Mouse (Mus musculus) kidney, embryonic 14.5 days (tissue): ENCODE results near the gene Fam111a. TPM values are rescaled to one million over a fixed set of nuclear protein-coding genes. Genes with fewer than 3 reads are reported as not detected.

Experiments
- ATAC-seq: fragments of 200-750 bp; cut with Nextera tagmentation; 2 replicates; pipeline ENCODE4 v1.8.0; 2017; ENCODE audit warnings: moderate number of reproducible peaks, mild to moderate bottlenecking, moderate TSS enrichment, moderate library complexity; ENCODE audit not compliant: low FRiP score, low TSS enrichment
- H3K27ac ChIP-seq: fragments of 300-500 bp; sonication (generic); 2 replicates; pipeline ENCODE4 v1.5.1; 2014; ENCODE audit warnings: low read depth, mild to moderate bottlenecking, low read length, moderate library complexity, mixed read lengths
- H3K27me3 ChIP-seq: fragments of 300-500 bp; sonication (generic); 2 replicates; pipeline ENCODE4 v1.6.1; 2014; ENCODE audit warnings: mild to moderate bottlenecking, low read length; ENCODE audit not compliant: control insufficient read depth, insufficient read depth
- H3K36me3 ChIP-seq: fragments of 300-500 bp; sonication (generic); 2 replicates; pipeline ENCODE4 v1.6.1; 2014; ENCODE audit warnings: low read length, mixed read lengths; ENCODE audit not compliant: control insufficient read depth, insufficient read depth
- H3K4me1 ChIP-seq: fragments of 300-500 bp; sonication (generic); 2 replicates; pipeline ENCODE4 v1.6.1; 2014; ENCODE audit warnings: low read length, mixed read lengths; ENCODE audit not compliant: control insufficient read depth, insufficient read depth
- H3K4me2 ChIP-seq: fragments of 300-500 bp; sonication (generic); replicated peaks from 2 replicates; pipeline ENCODE4 v1.6.1; 2014; ENCODE audit warnings: low read depth, mild to moderate bottlenecking, low read length
- H3K4me3 ChIP-seq: fragments of 300-500 bp; sonication (generic); 2 replicates; pipeline ENCODE4 v1.5.1; 2014; ENCODE audit warnings: mild to moderate bottlenecking, low read length
- H3K9ac ChIP-seq: fragments of 300-500 bp; sonication (generic); 2 replicates; pipeline ENCODE4 v1.6.1; 2014; ENCODE audit warnings: low read depth, mild to moderate bottlenecking, low read length, moderate library complexity
- H3K9me3 ChIP-seq: fragments of 300-500 bp; sonication (generic); 2 replicates; pipeline ENCODE4 v1.6.1; 2016; ENCODE audit warnings: low read length; ENCODE audit not compliant: control insufficient read depth
- WGBS: fragments of 180-500 bp; shearing (Covaris S2); extraction: QIAGEN DNeasy Blood & Tissue Kit; methylation state at CpG from one replicate; pipeline ENCODE4 v1.1.7; 2014; 5-methylcytosine and 5-hydroxymethylcytosine counted together
- polyA plus RNA-seq: library from polyadenylated mRNA; unstranded; fragments of >200 nt; fragmentation: Nextera tagmentation; extraction: Ambion mirVana; gene quantifications from 2 replicates; pipeline ENCODE4 v1.2.1, GENCODE M21; 2014

Gene Fam111a
- polyA plus RNA-seq, 1 experiment from 2014 or later, result 29.3 TPM

DNA sequence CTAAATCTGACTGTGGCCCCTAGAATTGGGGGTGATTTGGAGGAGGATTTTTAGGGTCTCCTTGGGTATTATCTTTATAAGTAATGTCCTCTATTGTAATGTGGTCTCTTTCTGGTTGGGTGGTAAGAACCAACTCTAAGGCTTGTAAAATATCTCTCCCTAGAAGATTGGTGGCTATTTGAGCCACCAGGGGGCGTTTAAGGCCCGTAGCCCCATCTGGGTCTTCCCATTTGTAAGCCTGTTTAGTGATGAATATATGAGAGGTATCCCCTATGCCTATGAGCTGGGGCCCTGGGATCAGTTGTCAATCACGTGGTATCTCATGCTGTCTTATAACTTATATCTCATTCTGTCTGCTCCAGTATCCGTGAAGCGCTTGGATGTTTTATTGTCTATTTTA, 3.6 kb downstream of the Fam111a start:
- 82% methylated on average over 5 of the region's 5 CpGs for WGBS
- Histone ChIP-seq H3K4me3 (no peak overlapping the region), H3K9me3 (0 out of 2 replicates have a peak, but pooled peaks cover 3% of the 10 kb centered on the region), H3K36me3 (no peaks in the 10 kb centered on the region), H3K27me3 (no peaks in the 10 kb centered on the region), H3K9ac (no peak overlapping the region), H3K27ac (no peak overlapping the region), H3K4me2 (no peak overlapping the region), H3K4me1 (no peaks in the 10 kb centered on the region)
- ATAC-seq, result no peak

DNA sequence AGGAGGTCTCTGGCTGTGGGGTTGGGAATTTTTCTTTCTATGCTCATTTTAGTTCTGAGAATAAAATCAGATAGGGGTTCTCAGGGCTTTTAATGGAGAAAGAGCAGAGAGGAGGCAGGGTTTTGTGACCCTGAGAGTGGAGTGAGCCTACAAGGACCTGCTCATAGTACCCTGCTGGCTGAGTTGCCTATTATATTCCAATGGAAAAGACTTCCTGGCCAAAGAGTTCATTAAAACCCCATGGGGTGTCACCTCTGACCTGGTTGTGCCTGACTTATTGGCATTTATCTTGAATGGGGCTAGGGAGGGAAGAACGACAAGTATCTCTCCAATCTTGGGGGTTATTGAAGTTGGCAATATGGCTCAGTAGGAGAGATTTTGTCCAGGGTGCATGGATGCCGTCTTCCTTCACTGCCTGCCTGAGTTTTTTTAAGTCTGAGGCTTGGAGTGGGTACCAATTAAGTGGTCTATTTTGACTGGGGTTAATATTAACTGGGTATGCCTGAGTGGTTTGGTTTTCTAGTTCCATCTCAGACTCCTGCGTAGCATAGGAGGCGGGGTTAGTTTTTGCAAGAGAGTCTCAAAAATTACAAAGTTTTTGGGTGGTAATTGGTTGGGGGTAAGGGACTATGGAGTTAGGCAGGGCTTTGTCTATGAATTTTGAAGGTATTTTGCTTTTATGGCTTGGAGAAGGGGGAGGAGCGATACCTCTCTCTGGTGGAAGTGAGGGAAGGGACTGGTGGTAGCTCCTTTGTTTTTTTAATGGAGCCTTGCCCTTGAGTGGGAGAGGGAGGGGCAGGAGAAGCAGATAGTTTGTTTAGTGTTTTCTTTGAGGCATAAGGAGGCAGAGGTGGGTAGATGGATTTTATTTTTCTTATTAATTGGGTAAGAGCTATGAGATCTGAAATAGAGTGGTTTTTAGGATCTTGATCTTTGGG, 4.7 kb downstream of the Fam111a start:
- H3K27ac ChIP-seq, result peak overlapping the region; percentile 24; the same call in 1 of the 2 replicates
- H3K27me3 ChIP-seq, result no peaks in the 10 kb centered on the region
- ATAC-seq, result peak; percentile 87
- no peaks in the 10 kb centered on the region for H3K36me3 ChIP-seq
- H3K4me1 ChIP-seq, result no peaks in the 10 kb centered on the region
- no peak overlapping the region for H3K4me2 ChIP-seq
- H3K9me3 ChIP-seq, result 0 out of 2 replicates have a peak, but pooled peaks cover 3% of the 10 kb centered on the region
- H3K9ac ChIP-seq, result no peak overlapping the region
- WGBS, result 62% methylated on average over 5 of the region's 5 CpGs
- no peak overlapping the region for H3K4me3 ChIP-seq

DNA sequence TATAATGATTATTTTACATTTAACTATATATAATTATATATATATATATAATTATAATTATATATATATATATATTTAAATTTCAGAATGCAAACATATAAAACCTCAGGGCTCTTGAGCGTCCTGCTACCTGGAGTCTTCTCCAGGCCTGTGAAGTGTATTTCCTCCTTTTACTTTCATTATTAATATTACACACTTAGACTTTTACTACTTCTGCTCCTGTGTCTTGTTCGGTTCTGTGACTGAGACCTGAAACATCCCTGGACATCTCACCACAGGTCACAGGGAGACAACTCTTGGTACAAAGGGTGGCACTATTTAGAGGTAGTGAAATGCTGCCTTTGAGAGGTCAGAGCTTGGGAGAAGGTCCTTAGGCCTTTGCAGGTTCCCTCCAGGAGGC, 10.8 kb downstream of the Fam111a start:
- Histone ChIP-seq H3K9ac (no peak overlapping the region), H3K36me3 (no peaks in the 10 kb centered on the region), H3K27me3 (no peaks in the 10 kb centered on the region), H3K4me2 (no peak overlapping the region), H3K27ac (no peak overlapping the region), H3K4me3 (no peak overlapping the region), H3K9me3 (no peaks in the 10 kb centered on the region), H3K4me1 (no peaks in the 10 kb centered on the region)
- no peak for ATAC-seq
- 80% methylated on average over 2 of the region's 2 CpGs for WGBS

DNA sequence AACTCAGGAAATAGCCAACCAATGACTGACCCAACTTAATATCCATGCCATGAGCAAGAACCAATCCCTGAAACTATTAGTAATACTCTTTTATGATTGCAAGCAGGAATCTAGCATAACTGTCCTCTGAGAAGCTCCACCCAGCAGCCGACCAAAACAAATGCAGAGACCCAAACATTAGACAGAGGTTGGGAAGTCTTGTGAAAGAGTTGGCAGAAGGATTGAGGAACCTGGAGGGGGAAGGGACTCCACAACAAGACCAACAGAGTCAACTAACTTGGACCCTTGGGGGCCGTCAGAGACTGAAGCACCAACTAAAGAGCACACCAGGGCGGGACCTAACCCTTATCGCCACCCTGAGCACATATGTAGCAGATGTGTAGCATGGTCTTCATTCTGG, 12.7 kb downstream of the Fam111a start:
- ATAC-seq, result no peak
- Histone ChIP-seq H3K4me3 (no peak overlapping the region), H3K9ac (no peak overlapping the region), H3K4me2 (no peak overlapping the region), H3K9me3 (no peaks in the 10 kb centered on the region), H3K4me1 (no peaks in the 10 kb centered on the region), H3K27me3 (no peaks in the 10 kb centered on the region), H3K36me3 (no peaks in the 10 kb centered on the region), H3K27ac (no peak overlapping the region)
- 81% methylated on average over 4 of the region's 4 CpGs for WGBS

DNA sequence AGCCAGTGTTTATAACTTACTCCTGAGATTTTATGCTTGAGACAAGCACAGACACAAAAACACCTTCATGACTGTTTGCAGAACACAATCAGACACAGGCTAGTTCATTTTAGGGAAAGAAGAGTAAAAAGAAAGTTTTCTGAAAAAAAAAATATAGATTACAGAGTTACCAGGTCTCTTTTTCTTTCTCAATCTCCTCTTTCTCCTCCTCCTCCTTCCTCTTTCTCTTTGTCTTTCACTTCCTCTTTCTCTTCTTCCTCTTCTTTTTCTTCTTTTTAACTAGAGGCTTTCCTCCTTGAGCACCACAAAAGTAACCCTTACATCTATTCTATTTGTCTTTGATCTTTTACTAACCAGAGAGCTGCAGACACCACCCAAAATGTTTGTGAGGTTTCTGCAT, 18.7 kb downstream of the Fam111a start:
- Histone ChIP-seq H3K9me3 (no peaks in the 10 kb centered on the region), H3K27ac (no peak overlapping the region), H3K36me3 (no peaks in the 10 kb centered on the region), H3K4me3 (no peak overlapping the region), H3K4me1 (no peaks in the 10 kb centered on the region), H3K27me3 (no peaks in the 10 kb centered on the region), H3K4me2 (no peak overlapping the region), H3K9ac (no peak overlapping the region)
- no peak for ATAC-seq

DNA sequence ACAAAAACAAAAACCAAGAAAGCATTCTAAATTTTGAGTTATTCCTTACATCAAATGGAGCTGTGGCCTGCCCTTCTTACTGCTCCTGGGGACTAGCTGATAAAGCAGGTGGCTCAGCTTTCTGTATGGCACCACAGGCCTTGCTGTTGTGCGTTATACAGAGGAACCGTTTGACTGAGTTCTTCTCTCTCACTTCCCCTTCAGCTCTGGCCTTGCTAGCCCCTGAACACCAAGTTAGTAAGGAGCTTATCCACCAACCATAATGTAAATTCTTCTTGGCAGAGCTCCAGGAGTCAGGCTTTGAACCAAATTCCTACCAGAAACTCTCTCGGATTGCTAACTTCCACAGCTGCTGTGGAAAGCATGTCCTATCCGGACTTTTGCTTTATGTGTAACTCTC, 21.5 kb downstream of the Fam111a start:
- no peaks in the 10 kb centered on the region for H3K4me1 ChIP-seq
- no peak overlapping the region for H3K27ac ChIP-seq
- no peaks in the 10 kb centered on the region for H3K9me3 ChIP-seq
- WGBS, result 69% methylated on average over 4 of the region's 4 CpGs
- no peak for ATAC-seq
- no peak overlapping the region for H3K4me3 ChIP-seq
- no peak overlapping the region for H3K9ac ChIP-seq
- no peaks in the 10 kb centered on the region for H3K27me3 ChIP-seq
- no peak overlapping the region for H3K4me2 ChIP-seq
- H3K36me3 ChIP-seq, result no peaks in the 10 kb centered on the region

DNA sequence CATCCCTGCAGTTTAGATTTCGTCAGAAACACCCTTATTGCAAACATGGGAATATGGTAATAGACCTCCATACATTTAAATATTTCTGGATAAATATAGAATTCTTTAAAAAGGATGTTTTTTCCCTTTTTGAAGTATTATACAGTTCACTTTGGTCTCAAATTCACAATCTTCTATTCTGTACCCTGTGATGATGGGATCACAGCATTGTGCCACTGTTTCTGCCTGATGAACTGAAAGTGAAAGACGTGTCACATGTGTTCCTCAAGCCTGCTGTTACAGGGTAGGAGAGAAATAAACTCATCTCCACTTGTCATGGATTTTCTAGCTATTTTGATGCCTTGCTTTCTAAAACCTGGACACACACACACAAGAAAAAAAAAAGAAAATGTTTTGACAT, 25.3 kb downstream of the Fam111a start:
- Histone ChIP-seq H3K27ac (no peak overlapping the region), H3K9me3 (no peaks in the 10 kb centered on the region), H3K4me1 (no peaks in the 10 kb centered on the region), H3K9ac (no peak overlapping the region), H3K4me2 (no peak overlapping the region), H3K36me3 (no peaks in the 10 kb centered on the region), H3K4me3 (no peak overlapping the region), H3K27me3 (no peaks in the 10 kb centered on the region)
- ATAC-seq, result no peak
- 71% methylated on average over 2 of the region's 2 CpGs for WGBS

DNA sequence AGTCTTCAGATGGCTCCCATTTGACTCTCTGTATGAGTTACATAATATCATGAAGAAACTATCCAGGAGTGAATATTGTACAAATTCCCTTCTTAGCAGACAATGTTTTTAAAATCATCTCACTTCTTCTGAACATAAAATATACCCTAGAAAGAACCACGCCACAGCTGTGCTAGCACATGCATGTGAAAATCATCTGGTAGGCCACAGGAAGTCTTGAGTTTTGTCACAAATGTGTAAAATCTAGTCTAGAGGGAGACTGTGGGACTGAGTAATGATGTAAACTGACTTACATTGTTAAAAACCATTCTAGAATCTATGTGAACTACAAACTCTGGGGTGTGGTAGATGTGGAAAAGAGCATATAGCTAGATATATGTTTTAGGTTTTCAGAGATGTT, 26.1 kb downstream of the Fam111a start:
- H3K9ac ChIP-seq, result no peak overlapping the region
- no peak for ATAC-seq
- H3K4me3 ChIP-seq, result no peak overlapping the region
- no peak overlapping the region for H3K4me2 ChIP-seq
- H3K27ac ChIP-seq, result no peak overlapping the region
- H3K36me3 ChIP-seq, result no peaks in the 10 kb centered on the region; the same call in 1 of the 2 replicates
- H3K27me3 ChIP-seq, result no peaks in the 10 kb centered on the region
- H3K4me1 ChIP-seq, result no peaks in the 10 kb centered on the region
- WGBS, result 95% methylated on average over 1 of the region's 1 CpGs
- no peaks in the 10 kb centered on the region for H3K9me3 ChIP-seq

DNA sequence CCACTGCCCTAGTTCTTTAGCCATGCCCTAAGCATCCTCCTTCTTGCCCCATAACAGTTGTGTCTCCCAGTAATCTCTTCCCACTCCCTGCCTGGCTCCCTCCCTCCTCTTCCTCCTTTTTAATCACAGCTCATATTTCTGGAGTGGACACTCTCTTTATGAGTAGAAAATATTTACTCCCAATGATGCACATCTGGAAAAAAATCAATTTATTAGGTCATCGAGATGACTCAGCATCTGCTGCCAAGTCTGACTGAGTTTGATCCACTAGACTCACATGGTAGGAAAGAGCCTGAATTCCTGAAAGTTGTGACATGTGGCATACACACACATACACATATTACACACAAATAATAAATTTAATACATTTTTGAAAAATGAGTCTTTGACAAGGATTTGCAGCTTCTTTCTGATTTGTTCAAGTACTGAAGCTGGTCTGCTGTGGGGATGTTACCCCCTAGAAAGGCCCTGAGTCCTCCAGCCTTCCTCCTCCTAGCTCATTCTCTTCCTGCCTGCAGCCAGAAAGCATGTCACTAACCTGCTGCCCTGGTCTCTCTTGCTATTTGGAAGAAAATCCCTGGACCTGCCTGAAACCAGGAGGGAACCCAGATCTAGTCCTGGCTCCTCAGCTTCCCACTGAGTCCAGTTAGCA, 27.2 kb downstream of the Fam111a start:
- Histone ChIP-seq H3K4me1 (no peaks in the 10 kb centered on the region), H3K27ac (no peak overlapping the region), H3K9ac (peak overlapping the region; percentile 32), H3K9me3 (no peaks in the 10 kb centered on the region), H3K4me2 (peak overlapping the region; percentile 54; the same call in 1 of the 2 replicates), H3K4me3 (peak overlapping the region; percentile 45; the same call in 1 of the 2 replicates), H3K36me3 (peaks cover 2% of the 10 kb centered on the region; the same call in 1 of the 2 replicates), H3K27me3 (no peaks in the 10 kb centered on the region)
- 85% methylated on average over 1 of the region's 1 CpGs for WGBS
- ATAC-seq, result 0 out of 2 replicates have a peak, but pooled peaks have one; percentile 10
